Mouse (Mus musculus): ENCODE results near the gene Myt1. TPM values are rescaled to one million over a fixed set of nuclear protein-coding genes. Genes with fewer than 3 reads are reported as not detected.

Myt1 gene
- total and polyA plus RNA-seq, 3 experiments, result not detected

- Histone ChIP-seq H3K79me2 (ENCODE audit: control insufficient read depth, insufficient read depth, low read length, poor library complexity) (no peaks in the 10 kb centered on the region), H3K9me3 (replicated peaks; ENCODE audit: insufficient read depth, low read length) (no peaks in the 10 kb centered on the region), H3K36me3 (ENCODE audit: control insufficient read depth in 1 of 2, insufficient read depth in 2 of 2, low read length in 2 of 2) (0 out of 4 replicates have a peak, but pooled peaks cover 0 to 2% of the 10 kb centered on the region in 2 experiments), H3K27ac (ENCODE audit: control insufficient read depth, low read depth, low read length) (no peak within 1 kb of the TSS), H3K4me3 (ENCODE audit: control insufficient read depth in 1 of 2, insufficient read depth in 1 of 2, low read depth in 2 of 2, low read length in 2 of 2) (peak within 1 kb of the TSS in 1 of 2 experiments; percentile 15; a peak in 1 of 4 replicates), H3K27me3 (ENCODE audit: control insufficient read depth in 1 of 2, insufficient read depth in 2 of 2, low read length in 2 of 2) (no peaks in the 10 kb centered on the region), H3K4me1 (ENCODE audit: control insufficient read depth in 1 of 2, insufficient read depth in 2 of 2, low read length in 2 of 2) (peaks cover 2 to 10% of the 10 kb centered on the region in 2 experiments; a peak in 2 of 4 replicates), H3K9ac (ENCODE audit: control insufficient read depth, low read depth, low read length, poor library complexity, severe bottlenecking) (no peak within 1 kb of the TSS)
- TF ChIP-seq GATA1 (IDR thresholded peaks at IDR 0.05; ENCODE audit: low read depth, low read length) (peak; percentile 12; the same call in 1 of the 2 replicates), ZNF384 (IDR thresholded peaks at IDR 0.05; ENCODE audit: low read depth, low read length) (peak; percentile 94), EP300 (IDR thresholded peaks at IDR 0.05; ENCODE audit: low read depth in 1 of 2, low read length in 2 of 2) (0 out of 4 replicates have a peak, but pooled peaks have one; percentile 5 to 7), E2F4 (IDR thresholded peaks at IDR 0.05; ENCODE audit: borderline replicate concordance, low read depth, low read length) (no peak), ELF1 (IDR thresholded peaks at IDR 0.05; ENCODE audit: low read depth, low read length) (no peak), NRF1 (IDR thresholded peaks at IDR 0.05; ENCODE audit: insufficient read depth, low read depth, low read length, poor library complexity, severe bottlenecking) (peak; percentile 31; the same call in 1 of the 2 replicates)
- peak; percentile 72 for DNase-seq (ENCODE audit: low read depth, low spot score)
Observed at GRCm38 (mm10) chr2:181714903-181715326, 48.2 kb upstream of the Myt1 start, which contains the start of gene Oprl1. TSS of gene Oprl1 (plus strand) at chr2:181715016.

GRCm38 (mm10) chr2:181715382-181715781, 47.8 kb upstream of the Myt1 start:
- H3K9me3 ChIP-seq (replicated peaks; ENCODE audit: insufficient read depth, low read length), result no peaks in the 10 kb centered on the region
- H3K4me3 ChIP-seq (ENCODE audit: control insufficient read depth in 1 of 2, insufficient read depth in 1 of 2, low read depth in 2 of 2, low read length in 2 of 2), result no peak overlapping the region
- TF ChIP-seq GATA1 (IDR thresholded peaks at IDR 0.05; ENCODE audit: low read depth, low read length) (no peak), E2F4 (IDR thresholded peaks at IDR 0.05; ENCODE audit: borderline replicate concordance, low read depth, low read length) (no peak), MAZ (IDR thresholded peaks at IDR 0.05; ENCODE audit: low read depth, low read length) (no peak), POLR2A (IDR thresholded peaks at IDR 0.05; ENCODE audit: control insufficient read depth in 1 of 2, insufficient read depth in 1 of 2, low read depth in 1 of 2, low read length in 2 of 2, poor library complexity in 1 of 2) (no peak), EP300 (IDR thresholded peaks at IDR 0.05; ENCODE audit: low read depth in 1 of 2, low read length in 2 of 2) (no peak), NELFE (IDR thresholded peaks at IDR 0.05; ENCODE audit: low read depth, low read length) (no peak)
- H3K9ac ChIP-seq (ENCODE audit: control insufficient read depth, low read depth, low read length, poor library complexity, severe bottlenecking), result no peak overlapping the region
- peaks cover 2 to 10% of the 10 kb centered on the region in 2 experiments; a peak in 2 of 4 replicates for H3K4me1 ChIP-seq (ENCODE audit: control insufficient read depth in 1 of 2, insufficient read depth in 2 of 2, low read length in 2 of 2)
- H3K27me3 ChIP-seq (ENCODE audit: control insufficient read depth in 1 of 2, insufficient read depth in 2 of 2, low read length in 2 of 2), result no peaks in the 10 kb centered on the region
- 0 out of 4 replicates have a peak, but pooled peaks cover 0 to 2% of the 10 kb centered on the region in 2 experiments for H3K36me3 ChIP-seq (ENCODE audit: control insufficient read depth in 1 of 2, insufficient read depth in 2 of 2, low read length in 2 of 2)
- H3K79me2 ChIP-seq (ENCODE audit: control insufficient read depth, insufficient read depth, low read length, poor library complexity), result no peaks in the 10 kb centered on the region
- no peak overlapping the region for H3K27ac ChIP-seq (ENCODE audit: control insufficient read depth, low read depth, low read length)
- no peak for DNase-seq (ENCODE audit: low read depth, low spot score)

- DNase-seq (ENCODE audit: low read depth, low spot score), result peak; percentile 41
- TF ChIP-seq MXI1 (IDR thresholded peaks at IDR 0.05; ENCODE audit: low read depth, low read length) (no peak), RCOR1 (IDR thresholded peaks at IDR 0.05; ENCODE audit: low read depth, low read length) (no peak), MYB (IDR thresholded peaks at IDR 0.05; ENCODE audit: low read depth, low read length) (no peak)
- Histone ChIP-seq H3K9me3 (replicated peaks; ENCODE audit: insufficient read depth, low read length) (no peaks in the 10 kb centered on the region), H3K27ac (ENCODE audit: control insufficient read depth, low read depth, low read length) (no peak overlapping the region), H3K79me2 (ENCODE audit: control insufficient read depth, insufficient read depth, low read length, poor library complexity) (no peaks in the 10 kb centered on the region), H3K4me1 (ENCODE audit: control insufficient read depth in 1 of 2, insufficient read depth in 2 of 2, low read length in 2 of 2) (peaks cover 2 to 10% of the 10 kb centered on the region in 2 experiments; a peak in 2 of 4 replicates), H3K36me3 (ENCODE audit: control insufficient read depth in 1 of 2, insufficient read depth in 2 of 2, low read length in 2 of 2) (0 out of 4 replicates have a peak, but pooled peaks cover 0 to 2% of the 10 kb centered on the region in 2 experiments), H3K4me3 (ENCODE audit: control insufficient read depth in 1 of 2, insufficient read depth in 1 of 2, low read depth in 2 of 2, low read length in 2 of 2) (no peak overlapping the region), H3K27me3 (ENCODE audit: control insufficient read depth in 1 of 2, insufficient read depth in 2 of 2, low read length in 2 of 2) (no peaks in the 10 kb centered on the region), H3K9ac (ENCODE audit: control insufficient read depth, low read depth, low read length, poor library complexity, severe bottlenecking) (no peak overlapping the region)
Observed at GRCm38 (mm10) chr2:181716991-181717390, 46.1 kb upstream of the Myt1 start.
